Mouse (Mus musculus) thymus, adult 18-20 months (tissue): ENCODE results near the gene Samd3.

ENCODE experiments used
- DNase-seq, 2 experiments: peaks; one replicate each; pipeline ENCODE4 v3.0.0; 2022; ENCODE audit warnings: mixed read lengths in 2 of 2

Gene Samd3

DNA sequence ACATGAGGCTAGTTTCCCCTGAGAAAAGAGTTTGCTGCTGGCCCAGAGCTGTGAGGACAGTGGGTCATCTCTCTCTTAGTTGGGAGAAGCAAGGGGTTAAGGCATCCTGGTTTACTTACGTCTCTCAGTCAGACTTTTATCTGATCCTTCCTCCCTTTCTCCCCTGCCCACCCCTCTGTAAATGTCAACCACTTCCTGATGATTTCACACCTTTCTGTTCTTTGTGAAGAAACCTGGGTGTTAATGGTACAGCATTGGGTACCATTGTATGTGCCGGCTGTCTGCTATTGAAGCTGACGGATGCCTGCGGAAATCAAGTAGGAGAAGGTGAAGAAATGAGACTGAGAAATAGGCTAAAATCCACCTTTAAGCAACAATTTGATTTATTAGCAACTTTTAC lies at the start of gene Samd3:
Samd3 (plus strand) TSS at position 220 of the 400 bp plus-strand sequence.
- no peak for DNase-seq

DNA sequence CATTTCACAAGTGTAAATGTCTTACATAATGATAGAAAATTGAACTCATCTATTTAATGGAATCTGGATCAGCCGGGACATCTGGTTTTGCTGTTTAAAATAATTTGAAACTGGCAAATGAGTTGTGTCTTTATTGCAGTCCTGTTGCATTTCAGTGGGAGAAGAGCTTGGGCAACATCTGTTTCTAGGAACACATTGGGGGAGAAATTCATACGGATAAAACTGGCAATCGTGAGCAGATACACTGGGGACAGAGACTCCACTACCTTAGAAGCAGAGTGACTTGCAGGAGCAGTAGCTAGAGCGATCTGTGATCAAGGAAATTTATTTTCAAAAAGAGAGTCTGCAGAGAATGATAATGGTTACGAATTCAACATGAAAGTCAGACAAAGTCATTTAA lies 44.2 kb upstream of the Samd3 start:
- no peak for DNase-seq

DNA sequence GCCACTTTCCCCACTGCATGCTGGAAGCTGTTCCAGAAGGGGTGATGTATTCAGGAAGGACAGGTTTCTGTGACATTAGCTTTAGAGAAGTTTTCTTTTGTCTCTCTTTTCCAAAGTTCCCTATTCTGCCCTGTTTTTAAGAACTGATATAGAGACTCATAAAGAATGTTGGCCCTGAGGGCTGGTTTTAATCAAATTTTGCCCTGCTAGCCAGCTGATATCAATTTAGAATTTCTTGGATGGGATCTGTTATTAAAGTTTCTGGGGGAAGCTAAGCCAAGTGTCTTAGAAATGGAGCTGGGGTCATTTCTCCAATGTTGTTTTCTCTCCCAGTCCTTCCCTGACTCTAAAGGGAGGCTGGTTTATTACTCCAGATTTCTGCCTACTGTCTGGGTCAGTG lies 38.7 kb upstream of the Samd3 start:
- no peak for DNase-seq

DNA sequence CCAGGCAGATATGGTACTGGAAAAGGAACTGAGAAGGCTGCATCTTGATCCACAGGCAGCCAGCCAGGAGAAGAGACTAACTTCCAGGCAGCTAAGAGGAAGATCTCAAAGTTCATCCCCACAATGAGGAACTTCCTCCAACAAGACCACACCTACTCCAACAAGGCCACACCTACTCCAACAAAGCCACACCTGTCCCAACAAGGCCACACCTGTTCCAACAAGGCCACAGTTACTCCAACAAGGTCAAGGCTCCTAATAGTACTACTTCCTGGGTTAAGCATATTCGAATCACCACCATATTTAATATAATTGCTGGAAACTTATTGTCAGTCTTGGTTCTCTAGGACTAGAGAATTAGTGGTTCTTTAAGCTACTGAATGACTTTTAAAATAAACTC lies 34.6 kb upstream of the Samd3 start:
- DNase-seq = no peak

DNA sequence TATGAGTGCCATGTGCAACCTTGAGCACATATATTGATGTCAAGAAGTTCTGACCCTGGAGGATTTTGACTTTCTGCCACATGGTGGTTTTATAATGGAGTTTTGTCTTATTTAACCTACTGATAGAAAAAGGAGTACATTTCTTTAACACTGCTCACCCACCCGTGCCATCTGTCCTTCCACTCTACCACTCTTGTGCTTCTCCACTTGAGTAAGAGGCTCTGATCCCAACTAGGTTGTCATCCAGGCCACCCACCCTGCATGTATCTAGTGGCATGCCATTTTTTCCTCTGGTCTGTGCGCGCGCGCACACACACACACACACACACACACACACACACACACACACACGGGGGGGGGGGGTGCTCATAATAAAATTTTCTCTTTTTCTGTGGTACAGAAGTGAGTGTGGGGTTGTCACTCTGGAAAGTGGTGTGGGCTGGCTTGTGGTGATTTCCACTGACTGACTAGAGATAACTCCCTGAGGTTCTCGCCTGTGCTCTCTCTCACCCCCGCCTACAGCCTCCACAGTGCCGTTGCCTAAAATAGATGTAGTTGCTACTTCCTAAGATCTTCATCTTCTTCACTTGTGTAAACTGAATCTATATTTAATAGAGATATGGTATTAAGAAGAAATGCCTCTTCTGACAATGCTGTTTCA lies 26.7 kb upstream of the Samd3 start:
- no peak for DNase-seq

DNA sequence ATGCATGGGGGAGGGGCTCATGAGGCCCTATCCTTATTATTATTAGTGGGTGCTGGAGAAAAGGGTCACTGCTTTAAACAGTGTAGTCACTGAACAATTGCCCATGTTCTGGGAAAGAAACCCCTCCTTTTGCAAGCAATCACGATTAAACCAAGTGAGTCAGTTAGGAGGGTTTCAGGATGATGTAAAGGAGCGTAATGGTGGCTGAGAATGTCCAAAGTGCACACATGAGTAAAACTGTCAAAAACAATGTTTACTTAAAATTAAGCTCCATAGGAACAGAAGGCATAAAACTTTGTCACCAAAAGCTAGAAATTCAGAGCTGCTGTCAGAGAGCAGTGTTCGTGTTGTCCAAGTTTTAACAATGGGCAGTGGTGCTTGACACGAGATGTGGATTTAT lies 8.8 kb upstream of the Samd3 start:
- DNase-seq = no peak

DNA sequence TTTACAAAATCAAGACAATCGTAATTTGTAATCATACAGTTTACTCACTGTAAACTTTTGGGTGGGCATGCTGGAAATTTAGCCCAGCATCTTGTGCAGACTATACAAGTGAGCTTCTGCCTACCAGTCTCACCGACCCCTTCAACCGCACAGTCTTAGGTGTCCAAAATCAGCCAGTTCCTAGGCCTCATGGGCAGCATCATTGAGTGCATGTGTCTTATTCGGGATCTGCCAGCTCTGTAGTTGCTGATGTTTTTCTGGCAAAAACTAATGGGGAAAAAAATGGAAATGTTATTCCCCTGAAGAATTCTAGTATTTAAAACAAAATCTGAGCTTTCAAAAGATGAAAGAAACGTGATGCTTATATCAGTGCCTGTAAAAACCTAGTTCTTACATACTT lies 3.3 kb upstream of the Samd3 start:
- no peak for DNase-seq

DNA sequence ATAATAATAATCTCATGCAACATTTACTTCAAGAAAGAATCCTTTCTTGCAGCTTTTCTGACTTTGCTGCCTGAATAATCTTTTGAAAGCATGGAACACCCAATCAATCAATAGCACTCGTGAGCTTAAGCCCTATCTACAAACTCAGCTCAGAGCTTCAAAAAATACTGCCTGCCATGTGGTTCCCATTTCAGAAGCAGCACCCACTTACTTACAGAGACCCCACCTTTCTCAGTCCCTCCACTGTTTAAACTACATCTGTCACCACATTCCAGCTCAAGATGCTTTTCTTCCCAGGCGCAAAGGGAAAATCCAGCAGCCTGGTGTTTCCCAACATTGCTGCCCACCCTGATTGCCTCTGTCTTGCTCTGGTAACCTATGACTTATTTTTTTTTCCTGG lies 2.8 kb upstream of the Samd3 start:
- DNase-seq = no peak

DNA sequence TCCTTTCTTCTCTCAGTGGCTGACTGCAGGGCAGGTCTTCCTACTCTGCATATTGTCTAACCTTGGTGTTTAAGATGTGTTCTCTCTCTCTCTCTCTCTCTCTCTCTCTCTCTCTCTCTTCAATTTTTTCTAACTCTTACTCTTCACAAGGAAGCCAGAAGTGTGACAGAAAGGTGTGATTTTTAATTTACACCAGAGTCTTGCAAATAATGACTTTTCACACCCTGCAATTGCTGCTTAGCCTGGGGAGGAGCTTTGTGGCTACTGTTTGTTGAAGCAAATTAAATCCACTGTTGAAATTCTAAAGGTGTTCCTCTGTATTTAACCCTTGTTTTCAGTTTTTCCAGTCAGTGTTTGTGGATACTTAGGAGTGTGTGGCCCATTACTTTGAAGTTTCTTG lies 1.3 kb upstream of the Samd3 start:
- no peak for DNase-seq

DNA sequence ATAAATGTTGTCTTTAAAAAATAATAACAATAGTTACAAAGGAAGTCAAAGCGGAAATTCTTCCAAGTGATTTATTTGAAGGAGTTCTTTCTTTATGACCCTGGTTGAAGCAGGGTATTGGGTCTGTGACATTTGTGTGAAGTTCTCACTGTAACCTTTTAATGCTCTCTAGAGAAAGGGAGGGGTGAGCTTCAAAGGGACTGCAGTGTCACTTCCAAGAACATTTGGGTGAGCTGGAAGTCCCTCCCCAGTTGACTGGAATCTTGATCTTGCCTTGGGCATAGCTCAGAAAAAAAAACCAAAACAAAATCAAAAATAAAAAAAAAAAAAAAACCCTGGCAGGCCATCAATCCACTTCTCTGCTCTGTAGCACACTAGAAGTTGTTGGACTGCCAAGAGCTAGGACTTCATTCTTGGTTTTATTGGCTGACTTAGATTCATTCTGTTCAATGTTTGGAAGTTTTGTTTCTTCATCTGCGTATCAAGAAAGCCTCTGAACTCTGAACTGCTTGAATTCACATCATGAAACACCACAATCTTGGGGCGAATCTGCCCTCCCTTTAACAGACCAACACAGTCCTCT lies 2.7 kb downstream of the Samd3 start:
- DNase-seq = no peak

DNA sequence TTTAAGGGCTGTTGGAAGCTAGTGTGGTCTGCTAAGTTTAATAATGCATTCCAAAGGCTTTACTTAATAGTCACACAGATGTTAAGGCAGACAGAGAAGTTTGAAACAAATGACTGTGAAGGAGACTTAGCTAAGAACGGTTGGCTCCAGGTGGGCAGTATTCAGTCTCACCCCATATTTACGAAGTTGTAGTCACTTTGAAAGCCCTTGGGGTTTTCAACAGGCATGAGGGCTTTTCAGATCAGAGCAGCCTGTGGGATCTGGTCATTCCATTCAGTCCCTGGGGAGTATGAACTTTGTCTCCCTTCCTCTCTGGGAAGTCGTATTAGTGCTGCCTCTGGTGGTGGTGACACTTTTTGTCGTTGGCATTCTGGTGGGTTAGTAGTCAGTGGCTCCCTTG lies 9.1 kb downstream of the Samd3 start:
- DNase-seq = no peak

DNA sequence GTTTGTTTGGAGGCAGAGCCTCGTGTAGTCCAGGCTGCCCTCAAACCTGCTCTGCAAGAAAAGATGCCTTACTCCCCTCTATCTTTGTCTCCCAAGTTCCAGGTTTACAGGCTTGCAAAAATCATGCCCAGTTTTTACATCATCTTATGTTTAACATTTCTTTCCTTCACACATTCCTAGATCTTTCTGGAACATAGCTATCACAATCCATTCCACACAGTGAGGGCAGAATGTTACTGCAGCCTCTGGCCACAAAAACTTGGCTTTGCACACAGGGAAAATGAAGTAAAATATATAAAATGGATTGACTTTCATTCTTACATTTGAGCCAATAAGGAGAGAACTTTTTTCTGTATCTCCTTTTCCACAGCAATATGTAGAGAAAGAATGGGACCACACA lies 9.6 kb downstream of the Samd3 start:
- no peak for DNase-seq

DNA sequence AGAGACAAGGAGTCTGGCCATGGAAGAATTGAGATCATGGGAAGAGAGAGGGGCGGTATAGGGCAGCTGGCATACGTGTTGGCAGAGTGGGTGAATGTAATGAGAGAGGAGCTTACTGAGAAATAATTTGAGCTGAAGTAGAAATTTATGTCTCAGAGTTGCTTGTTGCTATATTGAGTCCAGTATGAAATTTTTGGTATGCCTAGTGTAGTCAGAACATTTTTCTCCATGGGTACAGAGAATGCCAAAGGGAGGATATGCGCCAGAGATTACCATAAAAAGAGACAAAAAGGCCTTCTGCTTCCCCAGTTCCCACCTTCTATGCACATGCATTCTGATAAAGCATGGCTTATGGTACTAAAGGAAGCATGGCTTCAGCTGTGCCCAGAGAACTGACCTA lies 13.7 kb downstream of the Samd3 start:
- no peak for DNase-seq

DNA sequence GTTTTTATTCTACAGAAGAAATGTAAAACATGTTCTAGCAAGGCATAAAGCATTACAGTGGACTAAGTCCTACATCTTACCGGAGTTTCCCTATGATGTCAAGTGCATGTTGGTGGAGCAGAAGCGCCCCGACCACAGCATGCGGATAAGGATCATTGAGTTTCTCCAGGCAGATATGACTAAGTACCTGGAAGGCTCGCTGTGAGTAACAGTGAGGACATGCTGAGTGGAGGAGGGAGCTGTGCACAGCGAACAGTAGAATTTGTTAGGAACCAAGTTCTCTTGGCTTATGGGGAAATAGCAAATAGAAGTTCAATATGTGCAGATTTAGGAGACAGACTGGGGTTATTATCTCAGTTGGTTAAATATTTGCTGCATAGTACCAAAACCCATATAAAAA lies 15.0 kb downstream of the Samd3 start:
- DNase-seq = no peak

DNA sequence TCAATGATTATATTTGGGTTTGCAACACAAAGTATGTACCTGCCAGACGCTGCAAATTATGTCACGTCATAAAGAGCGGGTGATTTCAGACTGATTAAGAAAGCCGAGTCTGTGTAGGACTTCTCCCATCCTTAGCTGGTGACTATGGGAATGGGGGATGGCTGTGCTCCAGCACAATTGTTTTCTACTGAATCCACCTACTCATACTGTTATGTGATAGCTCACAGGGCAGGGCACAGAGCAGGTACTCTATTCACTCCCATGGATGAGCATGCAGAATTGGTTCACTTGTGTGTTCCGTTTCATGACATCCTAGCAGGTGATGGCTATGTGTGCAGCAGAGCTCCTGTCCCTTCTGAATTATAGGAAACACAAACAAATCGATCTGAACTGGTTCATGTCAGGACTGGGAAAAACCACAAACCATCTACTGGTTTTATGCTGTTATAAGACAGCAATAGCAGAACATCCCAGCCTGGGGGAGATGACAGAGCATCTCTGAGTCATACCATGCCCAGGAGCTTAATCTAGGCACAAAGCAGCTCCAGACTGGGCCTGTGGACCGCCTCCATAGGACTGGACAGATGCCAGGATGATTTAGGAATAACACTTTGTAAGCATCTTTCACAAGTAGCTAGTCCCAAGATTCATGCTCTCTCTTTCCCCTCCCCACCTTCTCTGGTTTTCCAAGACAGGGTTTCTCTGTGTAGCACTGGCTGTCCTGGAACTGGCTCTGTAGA lies 20.1 kb downstream of the Samd3 start:
- DNase-seq = no peak

DNA sequence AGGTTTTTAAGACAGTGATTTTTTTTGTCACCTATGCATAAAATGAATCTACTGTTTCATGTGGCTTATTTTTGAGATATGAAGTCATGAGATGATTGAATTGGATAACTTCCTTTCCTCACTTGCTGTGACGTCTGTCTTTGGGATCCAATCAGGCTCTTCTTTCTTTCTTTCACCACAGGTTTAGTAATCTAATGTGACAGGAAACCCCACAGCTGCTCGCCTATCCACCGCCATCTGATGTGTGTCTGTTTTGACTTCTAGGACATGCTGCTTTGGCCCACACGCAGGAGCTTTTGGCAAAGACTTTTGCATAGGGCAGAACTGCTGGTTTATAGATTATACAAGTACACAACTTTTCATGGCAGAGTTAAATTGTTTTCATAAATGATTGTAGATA lies 30.4 kb downstream of the Samd3 start:
- no peak for DNase-seq

DNA sequence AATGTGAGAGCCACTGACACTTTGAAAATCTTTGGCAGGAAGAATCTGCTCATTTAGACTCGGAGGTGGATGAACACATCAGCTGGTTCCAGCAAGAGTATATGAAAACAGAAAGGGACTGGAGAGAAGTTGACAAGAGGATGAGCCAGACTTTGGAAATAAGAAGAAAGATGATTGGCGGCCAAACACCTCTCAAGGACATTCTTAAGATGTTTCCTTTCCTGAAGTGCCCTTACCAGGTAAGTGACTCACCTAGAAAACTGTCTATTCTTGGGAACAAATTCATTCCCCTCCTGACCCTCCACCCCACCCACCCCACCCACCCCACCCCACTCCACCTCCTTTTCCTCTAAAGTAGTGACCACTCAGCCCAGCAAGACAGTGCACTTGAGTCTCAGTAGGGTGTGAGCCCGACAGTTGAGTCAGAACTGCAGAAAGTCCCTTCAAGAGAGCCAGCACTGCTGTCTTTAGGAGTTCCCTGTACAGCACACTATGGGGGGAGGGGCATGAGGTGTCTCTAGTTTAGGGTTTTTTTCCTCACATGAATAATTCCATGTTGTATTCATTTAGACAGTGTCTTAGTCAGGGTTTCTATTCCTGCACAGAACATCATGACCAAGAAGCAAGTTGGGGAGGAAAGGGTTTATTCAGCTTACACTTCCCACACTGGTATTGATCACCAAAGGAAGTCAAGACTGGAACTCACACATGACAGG lies 34.4 kb downstream of the Samd3 start:
- no peak for DNase-seq

DNA sequence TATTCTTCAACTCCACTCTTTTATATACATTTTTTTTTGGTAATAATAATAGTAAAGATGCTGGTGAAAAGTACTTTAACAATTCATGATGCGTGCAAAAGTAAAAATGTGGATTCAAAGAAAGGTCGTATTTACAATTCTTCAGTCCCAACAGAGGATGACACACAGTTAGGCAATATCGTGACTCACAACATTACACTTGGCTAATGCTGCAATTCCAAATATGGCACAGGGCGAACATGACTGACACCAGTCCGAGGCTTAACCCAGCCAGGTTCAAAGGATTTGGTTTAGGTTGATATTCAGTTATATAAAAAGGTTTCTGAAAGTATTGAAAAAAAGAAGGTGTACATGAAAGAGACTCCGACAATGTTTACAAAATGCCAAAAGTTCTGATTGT lies 45.9 kb downstream of the Samd3 start:
- DNase-seq = no peak

DNA sequence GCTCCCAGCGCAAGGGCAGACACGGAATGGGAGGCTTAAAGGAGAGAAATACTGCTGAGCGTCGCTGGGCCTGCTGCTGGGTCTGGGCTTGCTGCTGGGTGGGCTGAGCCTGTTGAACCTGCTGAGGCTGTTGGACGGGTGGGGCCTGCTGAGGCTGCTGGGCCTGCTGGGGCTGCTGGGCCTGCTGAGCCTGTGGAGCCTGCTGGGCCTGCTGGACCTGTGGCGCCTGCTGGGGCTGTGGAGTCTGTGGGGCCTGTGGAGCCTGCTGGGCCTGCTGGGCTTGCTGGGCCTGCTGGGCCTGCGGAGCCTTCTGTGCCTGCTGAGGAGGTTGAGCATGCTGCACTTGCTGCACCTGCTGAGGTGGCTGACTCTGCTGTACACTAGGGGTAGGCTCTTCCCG lies 50.5 kb downstream of the Samd3 start:
- DNase-seq = no peak

DNA sequence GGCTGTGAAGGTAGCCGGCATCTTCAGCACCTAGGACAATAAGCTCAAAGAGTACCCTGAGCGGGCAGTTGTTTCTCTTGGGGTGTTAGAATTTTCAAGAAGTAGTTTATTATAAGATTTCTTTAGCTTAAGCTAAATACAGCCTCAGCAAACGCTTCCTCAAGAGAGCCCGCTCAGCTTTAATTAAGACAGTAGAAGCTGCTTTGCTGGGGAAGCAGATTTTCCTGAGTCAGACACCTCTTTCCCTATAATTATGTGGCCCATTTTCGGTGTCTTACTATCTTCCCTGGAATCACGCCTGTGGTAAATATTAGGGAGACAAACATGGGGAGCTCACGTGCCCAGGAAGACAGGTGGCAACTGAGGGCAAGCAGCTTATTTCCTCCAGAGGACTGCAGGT lies 57.6 kb downstream of the Samd3 start:
- DNase-seq = no peak

DNA sequence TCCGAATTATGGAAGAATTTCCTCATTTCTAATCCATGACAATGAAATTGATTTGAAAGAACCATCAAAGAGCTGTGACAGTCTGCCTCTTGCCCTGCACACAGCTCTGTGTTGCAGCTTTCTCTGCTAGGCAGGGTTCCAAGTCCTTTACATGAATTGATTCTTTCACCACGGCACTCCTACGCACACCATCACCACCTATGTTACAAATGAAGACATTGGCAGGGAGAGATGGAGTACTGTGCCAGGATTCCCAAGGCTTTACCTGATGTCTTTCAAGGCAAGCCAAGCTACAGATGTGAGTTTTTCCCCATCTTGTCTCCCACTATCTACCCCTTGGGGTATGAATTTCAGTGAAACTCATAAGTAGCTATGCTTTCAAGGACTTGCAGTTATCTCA lies 67.7 kb downstream of the Samd3 start:
- DNase-seq = no peak

DNA sequence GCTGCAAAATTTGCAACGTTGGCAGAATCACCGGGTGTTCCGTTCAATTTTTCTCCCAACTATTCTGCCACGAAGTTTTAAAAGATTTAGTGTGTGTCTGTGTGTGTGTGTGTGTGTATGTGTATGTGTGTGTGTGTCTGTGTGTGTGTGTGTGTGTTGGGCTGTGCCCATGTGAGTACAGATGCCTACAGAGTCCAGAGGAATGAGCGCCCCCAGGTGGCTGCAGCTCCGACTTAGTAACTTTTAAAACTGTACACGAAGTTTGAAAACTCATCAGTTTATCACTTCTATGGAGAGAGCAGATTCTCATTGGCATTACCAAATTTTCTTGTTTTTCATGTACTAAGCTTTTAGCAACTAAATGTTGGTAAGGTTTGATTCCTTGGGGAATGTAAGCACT lies 68.1 kb downstream of the Samd3 start:
- DNase-seq = no peak

DNA sequence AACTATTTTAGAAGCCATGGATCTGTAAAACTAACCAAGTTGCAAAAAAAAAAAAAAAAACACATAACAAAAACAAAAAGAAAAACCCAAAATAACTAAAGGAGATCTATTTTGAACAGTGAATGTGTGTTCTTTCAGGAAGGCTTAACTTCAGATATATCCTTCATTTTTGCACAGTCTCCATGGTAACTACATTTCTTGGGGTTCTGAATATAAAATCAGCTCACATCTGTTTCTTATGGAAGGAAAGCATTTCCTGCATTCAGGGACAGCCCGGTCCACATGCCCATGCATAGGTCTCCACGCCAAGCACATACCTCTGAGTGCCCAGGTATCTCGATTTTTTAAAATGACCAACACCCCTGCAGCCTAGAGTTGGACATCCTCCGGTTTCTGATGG lies 72.8 kb downstream of the Samd3 start:
- DNase-seq = no peak

DNA sequence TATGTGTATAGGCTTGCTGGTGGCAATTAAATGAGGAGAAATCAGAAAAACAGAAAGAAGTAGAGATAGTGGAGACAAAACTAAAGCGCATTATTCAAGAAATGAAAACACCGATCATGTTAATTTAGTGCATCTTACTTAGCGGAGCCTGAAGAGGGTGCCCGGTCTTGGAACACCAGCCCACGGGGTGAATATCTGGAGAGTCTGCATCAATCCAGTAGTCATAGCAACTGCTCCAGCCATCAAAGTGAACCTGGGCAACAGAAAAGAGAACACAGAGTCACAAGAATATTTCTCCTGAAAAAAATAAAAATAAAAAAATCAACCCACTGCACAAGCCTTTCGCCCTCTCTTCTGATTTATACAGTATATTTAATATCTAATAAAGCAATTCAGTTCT lies 74.0 kb downstream of the Samd3 start:
- no peak for DNase-seq
